Mouse (Mus musculus) embryonic fibroblast, embryonic 13.5 days (primary cell): Measurements from ENCODE around the gene Prima1.

Experiments used
- CTCF ChIP-seq: IDR thresholded peaks from 2 replicates; pipeline ENCODE4 v1.5.1; 2011; ENCODE audit warnings: mild to moderate bottlenecking, control low read depth, low read length, moderate library complexity, borderline replicate concordance; ENCODE audit not compliant: insufficient read depth
- POLR2A ChIP-seq: IDR thresholded peaks from 2 replicates; pipeline ENCODE4 v1.6.1; 2011; ENCODE audit warnings: low read depth, mild to moderate bottlenecking, control low read depth, low read length, moderate library complexity

DNA sequence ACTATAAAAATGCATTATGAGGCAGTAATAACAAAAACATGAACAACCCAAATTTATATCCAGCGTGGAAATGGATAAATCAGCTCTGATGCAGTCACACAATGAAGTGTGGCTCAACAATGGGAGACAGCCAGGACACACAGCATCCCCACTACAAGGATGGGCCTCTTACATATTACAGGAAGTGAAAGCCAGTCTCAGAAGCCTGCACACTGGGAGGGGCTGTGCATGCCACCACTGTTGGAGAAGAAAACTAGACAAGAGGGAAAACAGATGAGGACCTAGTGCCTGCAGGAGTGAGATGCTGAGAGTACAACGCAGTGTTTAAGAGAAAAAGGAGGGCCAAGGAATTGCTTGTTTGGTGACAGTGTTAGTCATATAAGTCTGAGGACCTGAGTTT lies 31.8 kb upstream of the Prima1 start:
- TF ChIP-seq CTCF (no peak), POLR2A (no peak)
